Mouse (Mus musculus) cerebellum, adult 9-11 months (tissue): Measurements from ENCODE around the gene Tmem200b.

Experiments used
- DNase-seq: peaks from one replicate; pipeline ENCODE4 v3.0.0; 2022

The Tmem200b gene

GRCm38 (mm10) chr4:131911521-131911920 lies 10.1 kb upstream of the Tmem200b start:
- no peak for DNase-seq

GRCm38 (mm10) chr4:131913526-131913925 lies 8.0 kb upstream of the Tmem200b start:
- DNase-seq, result no peak

- no peak for DNase-seq
These were observed 7.4 kb upstream of the Tmem200b start for GRCm38 (mm10) chr4:131914046-131914643.

- no peak for DNase-seq
These were observed 6.6 kb upstream of the Tmem200b start for GRCm38 (mm10) chr4:131914891-131915469.

- DNase-seq, result no peak
These were observed 5.7 kb upstream of the Tmem200b start for GRCm38 (mm10) chr4:131915821-131916328.

GRCm38 (mm10) chr4:131916425-131916824 lies 5.1 kb upstream of the Tmem200b start:
- peak; percentile 61 for DNase-seq

- DNase-seq, result no peak
These were observed 4.5 kb upstream of the Tmem200b start for GRCm38 (mm10) chr4:131917010-131917555.

GRCm38 (mm10) chr4:131918026-131918533 lies 3.5 kb upstream of the Tmem200b start:
- no peak for DNase-seq

GRCm38 (mm10) chr4:131918711-131919500 lies 2.7 kb upstream of the Tmem200b start:
- no peak for DNase-seq

- DNase-seq, result no peak
These were observed 1.9 kb upstream of the Tmem200b start for GRCm38 (mm10) chr4:131919506-131920140.

- DNase-seq, result no peak
These were observed 1.4 kb upstream of the Tmem200b start for GRCm38 (mm10) chr4:131920141-131920594.

- no peak for DNase-seq
These were observed 798 bp upstream of the Tmem200b start for GRCm38 (mm10) chr4:131920595-131921351.

- no peak for DNase-seq
These were observed 833 bp downstream of the Tmem200b start for GRCm38 (mm10) chr4:131922404-131922803.

- no peak for DNase-seq
These were observed 2.7 kb downstream of the Tmem200b start for GRCm38 (mm10) chr4:131924096-131924810.

GRCm38 (mm10) chr4:131929146-131929545 lies 7.6 kb downstream of the Tmem200b start:
- no peak for DNase-seq

- DNase-seq, result no peak
These were observed 17.9 kb downstream of the Tmem200b start for GRCm38 (mm10) chr4:131939459-131939858.

GRCm38 (mm10) chr4:131940846-131941245 lies 19.3 kb downstream of the Tmem200b start:
- DNase-seq, result peak; percentile 67

GRCm38 (mm10) chr4:131947848-131948247 lies 26.3 kb downstream of the Tmem200b start:
- DNase-seq, result no peak

GRCm38 (mm10) chr4:131949903-131950302 lies 28.3 kb downstream of the Tmem200b start:
- no peak for DNase-seq

- no peak for DNase-seq
These were observed 29.1 kb downstream of the Tmem200b start for GRCm38 (mm10) chr4:131950657-131951056.

- DNase-seq, result no peak
These were observed 35.6 kb downstream of the Tmem200b start for GRCm38 (mm10) chr4:131957161-131957560.
